In genomic region chr11:86257054-86257453, GRCm38 (mm10) we compare ENCODE assay signal across 8 mouse cellular contexts. TPM values are rescaled to one million over a fixed set of nuclear protein-coding genes. Genes with fewer than 3 reads are reported as not detected.
A peak's percentile ranks its signal among the peaks of the same experiment; 100 is the strongest.
DNase-seq lines count a peak whose midpoint lies in the region; ATAC-seq and TF ChIP-seq lines count a peak whose summit lies in the region.

No protein-coding gene starts in this region.

- peak; percentile 13; the same call in 1 of the 2 replicates for ATAC-seq in embryonic facial prominence, embryonic 14.5 days (ENCODE audit: low read depth)
- ATAC-seq in inflammation-experienced regulatory T-cells, adult 6 months, result peak; percentile 36
- ATAC-seq in midbrain, embryonic 14.5 days (ENCODE audit: low FRiP score, low TSS enrichment), result peak; percentile 6; the same call in 1 of the 2 replicates

- peaks cover 13% of the 10 kb centered on the region for H3K79me3 ChIP-seq in C2C12 (ENCODE audit: low read depth)

- H3ac ChIP-seq in C2C12 (ENCODE audit: control insufficient read depth, insufficient read length, low read depth), result peak overlapping the region; percentile 80

- TF ChIP-seq CTCF in C2C12 (IDR thresholded peaks at IDR 0.05; ENCODE audit: control insufficient read depth, insufficient read depth, insufficient read length), result no peak

- peak; percentile 75 for DNase-seq in heart, embryonic 10.5 days (ENCODE audit: low spot score)
- no peak for DNase-seq in heart, postnatal 36 days
- no peak for DNase-seq in embryonic facial prominence, embryonic 14.5 days (ENCODE audit: low spot score)
- DNase-seq in midbrain, embryonic 14.5 days, result peak; percentile 75
- no peak for DNase-seq in layer of hippocampus, adult 11-12 months (ENCODE audit: low spot score)
- DNase-seq in cerebellum, adult 18-20 months, result no peak

- H3K4me1 ChIP-seq in heart, embryonic 10.5 days, result peaks cover 12% of the 10 kb centered on the region
- H3K4me1 ChIP-seq in embryonic facial prominence, embryonic 14.5 days (ENCODE audit: control insufficient read depth, insufficient read depth, low read length), result peaks cover 10% of the 10 kb centered on the region
- H3K4me1 ChIP-seq in midbrain, embryonic 14.5 days (ENCODE audit: control insufficient read depth, insufficient read depth, low read length), result peaks cover 10% of the 10 kb centered on the region

- intact Hi-C loops in heart, postnatal 36 days (cut with DNase I), result loop anchor here (1.0 kb wide), 1 partner anchor 101 kb away; no protein-coding TSS in a partner anchor

- 0% methylated on average over 22 of the region's 22 CpGs for WGBS in heart, embryonic 10.5 days
- under 1% methylated on average over 22 of the region's 22 CpGs for whole genome bisulfite sequencing in embryonic facial prominence, embryonic 14.5 days
- under 1% methylated on average over 22 of the region's 22 CpGs for WGBS in midbrain, embryonic 14.5 days

- no peaks in the 10 kb centered on the region for H3K9me3 ChIP-seq in heart, embryonic 10.5 days
- H3K9me3 ChIP-seq in embryonic facial prominence, embryonic 14.5 days (ENCODE audit: control insufficient read depth, low read length), result no peaks in the 10 kb centered on the region
- no peaks in the 10 kb centered on the region for H3K9me3 ChIP-seq in midbrain, embryonic 14.5 days (ENCODE audit: control insufficient read depth, low read length)

- peaks cover 21% of the 10 kb centered on the region for H3K36me3 ChIP-seq in heart, embryonic 10.5 days
- H3K36me3 ChIP-seq in C2C12 (ENCODE audit: control insufficient read depth, insufficient read depth), result peaks cover 28% of the 10 kb centered on the region
- H3K36me3 ChIP-seq in embryonic facial prominence, embryonic 14.5 days (ENCODE audit: control insufficient read depth, insufficient read depth, low read length), result peaks cover 16% of the 10 kb centered on the region
- H3K36me3 ChIP-seq in midbrain, embryonic 14.5 days (ENCODE audit: control insufficient read depth, insufficient read depth, low read length), result peaks cover 12% of the 10 kb centered on the region

- no peaks in the 10 kb centered on the region for H3K27me3 ChIP-seq in heart, embryonic 10.5 days (ENCODE audit: insufficient read depth, poor library complexity, severe bottlenecking)
- no peaks in the 10 kb centered on the region for H3K27me3 ChIP-seq in C2C12 (ENCODE audit: control insufficient read depth, insufficient read depth, insufficient read length)
- H3K27me3 ChIP-seq in embryonic facial prominence, embryonic 14.5 days (replicated peaks; ENCODE audit: control insufficient read depth, insufficient read depth, low read length), result no peaks in the 10 kb centered on the region
- no peaks in the 10 kb centered on the region for H3K27me3 ChIP-seq in midbrain, embryonic 14.5 days (ENCODE audit: control insufficient read depth, insufficient read depth, low read length)

- H3K79me2 ChIP-seq in C2C12 (ENCODE audit: control insufficient read depth, insufficient read depth), result peaks cover 29% of the 10 kb centered on the region

- peak overlapping the region; percentile 79 for H3K4me3 ChIP-seq in heart, embryonic 10.5 days
- H3K4me3 ChIP-seq in C2C12 (ENCODE audit: insufficient read depth, poor library complexity, severe bottlenecking), result peak overlapping the region; percentile 56
- H3K4me3 ChIP-seq in embryonic facial prominence, embryonic 14.5 days (ENCODE audit: low read depth, low read length), result peak overlapping the region; percentile 78
- H3K4me3 ChIP-seq in midbrain, embryonic 14.5 days (replicated peaks; ENCODE audit: low read depth, low read length), result peak overlapping the region; percentile 55

- peak overlapping the region; percentile 90 for H3K9ac ChIP-seq in embryonic facial prominence, embryonic 14.5 days (ENCODE audit: low read depth, low read length)
- H3K9ac ChIP-seq in midbrain, embryonic 14.5 days (replicated peaks; ENCODE audit: low read length), result peak overlapping the region; percentile 91

- H3K27ac ChIP-seq in heart, embryonic 10.5 days, result peak overlapping the region; percentile 92
- peak overlapping the region; percentile 80 for H3K27ac ChIP-seq in embryonic facial prominence, embryonic 14.5 days (replicated peaks; ENCODE audit: low read depth, low read length)
- H3K27ac ChIP-seq in midbrain, embryonic 14.5 days (replicated peaks; ENCODE audit: low read depth, low read length), result peak overlapping the region; percentile 78

- H3K4me2 ChIP-seq in embryonic facial prominence, embryonic 14.5 days (ENCODE audit: low read depth, low read length), result peak overlapping the region; percentile 79
- H3K4me2 ChIP-seq in midbrain, embryonic 14.5 days (ENCODE audit: low read length), result peak overlapping the region; percentile 67

TF ChIP-seq in C2C12, 6 proteins besides CTCF, POLR2A, EP300 and RAD21:
- TF ChIP-seq MYOD1 (IDR thresholded peaks at IDR 0.05; ENCODE audit: control insufficient read depth, insufficient read length, low read depth), result no peak

RNA-seq across cellular contexts. Expression of gene Ints2, which starts 0.3 kb away (rescaled TPM):
- polyA plus RNA-seq in heart, embryonic 10.5 days (2016; fragmentation: Nextera tagmentation; extraction: Ambion mirVana), result 23.7 and 31.5 TPM in 2 replicates
- 1 to 10 TPM; 4.8 to 5.2 TPM for total RNA-seq in heart, postnatal 36 days (2021)
- polyA plus RNA-seq in C2C12 (2012; fragmentation: generic; extraction: Trizol), result 9.1 TPM
- 27.9 and 29.8 TPM in 2 replicates for polyA plus RNA-seq in embryonic facial prominence, embryonic 14.5 days (2014; fragmentation: Nextera tagmentation; extraction: Ambion mirVana)
- 10 to 100 TPM; 19.0 to 20.3 (median 19.3) TPM for polyA plus RNA-seq in inflammation-experienced regulatory T-cells, adult 6 months (2017; shearing (Covaris generic))
- polyA plus RNA-seq in midbrain, embryonic 14.5 days (2014; fragmentation: Nextera tagmentation; extraction: Ambion mirVana), result 15.5 and 25.6 TPM in 2 replicates

RNA-seq across cellular contexts. Expression of gene Brip1, which starts 56.1 kb away (rescaled TPM):
- polyA plus RNA-seq in heart, embryonic 10.5 days (2016; fragmentation: Nextera tagmentation; extraction: Ambion mirVana), result 7.5 and 7.7 TPM in 2 replicates
- total RNA-seq in heart, postnatal 36 days (2021), result under 1 TPM; 0.30 to 0.75 TPM
- polyA plus RNA-seq in C2C12 (2012; fragmentation: generic; extraction: Trizol), result 3.0 TPM
- 7.7 and 10.0 TPM in 2 replicates for polyA plus RNA-seq in embryonic facial prominence, embryonic 14.5 days (2014; fragmentation: Nextera tagmentation; extraction: Ambion mirVana)
- 10 to 100 TPM in 1 of 3 experiments, 1 to 10 TPM in 2; 1.6 to 13.2 (median 2.2) TPM for polyA plus RNA-seq in inflammation-experienced regulatory T-cells, adult 6 months (2017; shearing (Covaris generic))
- polyA plus RNA-seq in midbrain, embryonic 14.5 days (2014; fragmentation: Nextera tagmentation; extraction: Ambion mirVana), result 0.90 and 1.8 TPM in 2 replicates

Comparison
In these comparisons a context has a peak if more than half of its experiments do, and no peak if none do; other contexts are left out.
1. DNase-seq: peak in heart, embryonic 10.5 days (single experiment) and midbrain, embryonic 14.5 days (single experiment); none in heart, postnatal 36 days (0 of 2), embryonic facial prominence, embryonic 14.5 days (single experiment), layer of hippocampus, adult 11-12 months (single experiment) and cerebellum, adult 18-20 months (0 of 2).
2. Peak in every context shown above with its lines, with median percentiles within 50 percentile points of each other: H3K27ac ChIP-seq, H3K4me3 ChIP-seq and ATAC-seq.